Mouse (Mus musculus): ENCODE measurements at regions not wholly inside any gene's neighbourhood (a gene's known extent, or its start where the extent isn't known, plus 50 kb on each side); places are given as distances from the start of the nearest gene placed in this dataset.
A peak's percentile ranks its signal among the peaks of the same experiment; 100 is the strongest.

DNA sequence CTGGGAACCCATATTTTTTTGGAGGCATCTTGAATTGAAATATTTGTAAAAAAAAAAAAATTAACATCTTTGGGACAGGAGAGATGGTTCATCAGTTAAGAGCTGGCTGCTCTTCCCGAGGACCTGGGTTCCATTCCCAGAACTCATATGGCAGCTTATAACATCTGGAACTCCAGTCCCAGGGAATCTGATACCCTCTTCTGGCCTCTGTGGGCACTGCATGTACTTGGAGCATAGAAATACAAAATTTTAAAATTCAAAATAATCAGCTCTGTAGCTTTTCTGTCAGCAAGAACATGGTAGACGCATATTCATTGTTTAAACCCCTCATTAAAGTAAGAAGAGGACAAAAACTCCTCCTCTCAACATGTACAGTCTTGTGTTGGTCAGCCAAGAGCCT is 52.0 kb upstream of the Morc2a start:
- no peak for DNase-seq (ENCODE audit: low read depth, low spot score)
- H3K9me3 ChIP-seq (replicated peaks; ENCODE audit: insufficient read depth, low read length): no peaks in the 10 kb centered on the region
- no peak for TF ChIP-seq POLR2A (IDR thresholded peaks at IDR 0.05; ENCODE audit: control insufficient read depth in 1 of 2, insufficient read depth in 1 of 2, low read depth in 1 of 2, low read length in 2 of 2, poor library complexity in 1 of 2)
- no peak for TF ChIP-seq MAX (IDR thresholded peaks at IDR 0.05; ENCODE audit: low read length)
- TF ChIP-seq ELF1 (IDR thresholded peaks at IDR 0.05; ENCODE audit: low read depth, low read length): no peak
- TF ChIP-seq TCF12 (IDR thresholded peaks at IDR 0.05; ENCODE audit: low read depth, low read length): no peak
- TF ChIP-seq POLR2AphosphoS5 (IDR thresholded peaks at IDR 0.05; ENCODE audit: borderline replicate concordance, low read depth, low read length): no peak
- TF ChIP-seq NRF1 (IDR thresholded peaks at IDR 0.05; ENCODE audit: insufficient read depth, low read depth, low read length, poor library complexity, severe bottlenecking): no peak
- TF ChIP-seq RAD21 (IDR thresholded peaks at IDR 0.05; ENCODE audit: low read depth, low read length): peak; percentile 32
- no peak for TF ChIP-seq MAFK (IDR thresholded peaks at IDR 0.05; ENCODE audit: borderline replicate concordance, low read depth, low read length)
- TF ChIP-seq CTCF (IDR thresholded peaks at IDR 0.05 in 2 of 3, conservative IDR thresholded peaks at IDR 0.05 in 1 of 3; ENCODE audit: control insufficient read depth in 1 of 3, insufficient read depth in 1 of 3, low read depth in 2 of 3, low read length in 3 of 3, poor library complexity in 1 of 3, severe bottlenecking in 1 of 3): peak in 1 of 3 experiments; percentile 46; a peak in 2 of 6 replicates
- no peak for TF ChIP-seq GATA1 (IDR thresholded peaks at IDR 0.05; ENCODE audit: low read depth, low read length)
- TF ChIP-seq ZKSCAN1 (IDR thresholded peaks at IDR 0.05; ENCODE audit: low read depth, low read length): no peak
- no peak for TF ChIP-seq MAZ (IDR thresholded peaks at IDR 0.05; ENCODE audit: low read depth, low read length)
- TF ChIP-seq JUND (IDR thresholded peaks at IDR 0.05; ENCODE audit: low read depth, low read length): no peak
- peak; percentile 58 for TF ChIP-seq SMC3 (IDR thresholded peaks at IDR 0.05; ENCODE audit: low read depth, low read length)
- TF ChIP-seq ZC3H11A (IDR thresholded peaks at IDR 0.05; ENCODE audit: low read depth, low read length): no peak
- no peak for TF ChIP-seq EP300 (IDR thresholded peaks at IDR 0.05; ENCODE audit: low read depth in 1 of 2, low read length in 2 of 2)
- no peak for TF ChIP-seq ZNF384 (IDR thresholded peaks at IDR 0.05; ENCODE audit: low read depth, low read length)
- TF ChIP-seq SIN3A (IDR thresholded peaks at IDR 0.05; ENCODE audit: low read length): no peak
- no peak for TF ChIP-seq TAL1 (IDR thresholded peaks at IDR 0.05; ENCODE audit: low read length)
- no peaks in the 10 kb centered on the region for H3K36me3 ChIP-seq (ENCODE audit: control insufficient read depth in 1 of 2, insufficient read depth in 2 of 2, low read length in 2 of 2)
- H3K27ac ChIP-seq (ENCODE audit: control insufficient read depth, low read depth, low read length): no peak overlapping the region
- peaks cover 0 to 6% of the 10 kb centered on the region in 2 experiments; a peak in 3 of 4 replicates for H3K27me3 ChIP-seq (ENCODE audit: control insufficient read depth in 1 of 2, insufficient read depth in 2 of 2, low read length in 2 of 2)
- H3K4me1 ChIP-seq (ENCODE audit: control insufficient read depth in 1 of 2, insufficient read depth in 2 of 2, low read length in 2 of 2): no peaks in the 10 kb centered on the region; a peak in 1 of 4 replicates
- H3K9ac ChIP-seq (ENCODE audit: control insufficient read depth, low read depth, low read length, poor library complexity, severe bottlenecking): no peak overlapping the region
- H3K4me3 ChIP-seq (ENCODE audit: control insufficient read depth in 1 of 2, insufficient read depth in 1 of 2, low read depth in 2 of 2, low read length in 2 of 2): no peak overlapping the region
- no peaks in the 10 kb centered on the region for H3K79me2 ChIP-seq (ENCODE audit: control insufficient read depth, insufficient read depth, low read length, poor library complexity)

DNA sequence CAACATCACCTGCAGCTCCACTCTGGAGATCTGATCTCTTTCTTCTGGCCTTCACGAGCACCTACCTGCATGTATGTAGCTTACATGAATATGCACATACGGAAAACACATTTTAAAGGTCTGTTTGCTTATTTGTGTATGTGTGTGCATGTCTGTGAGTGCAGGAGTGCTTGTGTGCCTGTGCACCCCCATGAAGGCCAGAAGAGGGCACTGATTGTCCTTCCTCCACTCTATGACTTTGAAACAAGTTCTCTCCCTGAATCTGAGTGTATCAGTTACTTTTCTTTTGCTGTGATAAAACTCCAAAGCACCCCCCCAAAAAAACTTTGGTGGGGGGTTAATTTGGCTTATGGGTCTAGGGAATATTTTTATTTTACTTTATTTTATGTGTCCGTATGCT is 54.2 kb upstream of the Smtn start:
- Histone ChIP-seq H3K4me1 (ENCODE audit: control insufficient read depth in 1 of 2, insufficient read depth in 2 of 2, low read length in 2 of 2) (peaks cover 5 to 10% of the 10 kb centered on the region in 2 experiments; a peak in 2 of 4 replicates), H3K36me3 (ENCODE audit: control insufficient read depth in 1 of 2, insufficient read depth in 2 of 2, low read length in 2 of 2) (no peaks in the 10 kb centered on the region; a peak in 1 of 4 replicates), H3K27ac (ENCODE audit: control insufficient read depth, low read depth, low read length) (no peak overlapping the region), H3K27me3 (ENCODE audit: control insufficient read depth in 1 of 2, insufficient read depth in 2 of 2, low read length in 2 of 2) (peaks cover 0 to 6% of the 10 kb centered on the region in 2 experiments; a peak in 3 of 4 replicates), H3K9me3 (replicated peaks; ENCODE audit: insufficient read depth, low read length) (no peaks in the 10 kb centered on the region), H3K4me3 (ENCODE audit: control insufficient read depth in 1 of 2, insufficient read depth in 1 of 2, low read depth in 2 of 2, low read length in 2 of 2) (no peak overlapping the region), H3K9ac (ENCODE audit: control insufficient read depth, low read depth, low read length, poor library complexity, severe bottlenecking) (no peak overlapping the region), H3K79me2 (ENCODE audit: control insufficient read depth, insufficient read depth, low read length, poor library complexity) (no peaks in the 10 kb centered on the region)
- no peak for DNase-seq (ENCODE audit: low read depth, low spot score)
- TF ChIP-seq CTCF (IDR thresholded peaks at IDR 0.05 in 2 of 3, conservative IDR thresholded peaks at IDR 0.05 in 1 of 3; ENCODE audit: control insufficient read depth in 1 of 3, insufficient read depth in 1 of 3, low read depth in 2 of 3, low read length in 3 of 3, poor library complexity in 1 of 3, severe bottlenecking in 1 of 3): peak in 2 of 3 experiments; percentile 37 to 42; a peak in 4 of 6 replicates
- no peak for TF ChIP-seq JUND (IDR thresholded peaks at IDR 0.05; ENCODE audit: low read depth, low read length)
- peak; percentile 35; the same call in 1 of the 2 replicates for TF ChIP-seq SMC3 (IDR thresholded peaks at IDR 0.05; ENCODE audit: low read depth, low read length)
- no peak for TF ChIP-seq USF1 (IDR thresholded peaks at IDR 0.05; ENCODE audit: low read depth, low read length)
- TF ChIP-seq RAD21 (IDR thresholded peaks at IDR 0.05; ENCODE audit: low read depth, low read length): peak; percentile 20
- no peak for TF ChIP-seq CHD1 (IDR thresholded peaks at IDR 0.05; ENCODE audit: low read depth, low read length)
- no peak for TF ChIP-seq SIN3A (IDR thresholded peaks at IDR 0.05; ENCODE audit: low read length)
- TF ChIP-seq E2F4 (IDR thresholded peaks at IDR 0.05; ENCODE audit: borderline replicate concordance, low read depth, low read length): no peak
- TF ChIP-seq ZC3H11A (IDR thresholded peaks at IDR 0.05; ENCODE audit: low read depth, low read length): peak; percentile 16; the same call in 1 of the 2 replicates

All from MEL (cell line).